Mouse (Mus musculus): ENCODE measurements around the gene Ifrd2. TPM values are rescaled to one million over a fixed set of nuclear protein-coding genes. Genes with fewer than 3 reads are reported as not detected.

The Ifrd2 gene
- polyA plus RNA-seq, 1 experiment from 2014 or later, result 19.1 TPM

DNA sequence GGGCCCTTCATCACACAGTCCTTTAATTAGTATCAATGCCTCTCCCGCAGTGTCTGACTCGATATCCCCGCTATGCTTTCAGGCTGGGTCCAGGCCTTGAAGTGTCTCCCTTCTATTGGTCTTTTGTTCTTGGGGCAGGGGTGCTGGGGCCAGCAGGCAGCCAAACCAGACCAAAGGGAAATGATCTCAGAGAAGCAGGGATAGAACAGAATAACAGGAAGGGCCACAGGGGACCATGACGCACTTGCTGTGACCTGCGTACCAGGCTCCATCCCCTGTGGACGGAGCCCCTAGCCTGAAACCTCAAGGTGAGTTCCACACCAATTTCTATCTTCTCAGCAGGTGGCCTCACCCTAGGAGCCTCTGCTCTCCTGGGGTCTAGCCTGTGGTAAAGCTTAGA is 30.7 kb downstream of the Ifrd2 start:
- ATAC-seq, result no peak
- DNase-seq (ENCODE audit: low read depth, low spot score), result no peak
- ChIA-PET POLR2A (interaction anchor here (0.6 to 1.3 kb wide), 2 partner anchors 10 to 15 kb away, joined by 3 read pairs; no protein-coding TSS in a partner anchor), CTCF (interaction anchor here (1.4 to 3.6 kb wide), 4 partner anchors 12 to 27 kb away, joined by 3 to 16 read pairs (median 10); no protein-coding TSS in a partner anchor)
- in situ Hi-C loops (cut with MboI; ENCODE audit: low pct_unique_long_range_greater_than_20kb), result no loop called here
- TF ChIP-seq CTCF (IDR thresholded peaks at IDR 0.05), result no peak
- no peaks in the 10 kb centered on the region for H3K27me3 ChIP-seq

DNA sequence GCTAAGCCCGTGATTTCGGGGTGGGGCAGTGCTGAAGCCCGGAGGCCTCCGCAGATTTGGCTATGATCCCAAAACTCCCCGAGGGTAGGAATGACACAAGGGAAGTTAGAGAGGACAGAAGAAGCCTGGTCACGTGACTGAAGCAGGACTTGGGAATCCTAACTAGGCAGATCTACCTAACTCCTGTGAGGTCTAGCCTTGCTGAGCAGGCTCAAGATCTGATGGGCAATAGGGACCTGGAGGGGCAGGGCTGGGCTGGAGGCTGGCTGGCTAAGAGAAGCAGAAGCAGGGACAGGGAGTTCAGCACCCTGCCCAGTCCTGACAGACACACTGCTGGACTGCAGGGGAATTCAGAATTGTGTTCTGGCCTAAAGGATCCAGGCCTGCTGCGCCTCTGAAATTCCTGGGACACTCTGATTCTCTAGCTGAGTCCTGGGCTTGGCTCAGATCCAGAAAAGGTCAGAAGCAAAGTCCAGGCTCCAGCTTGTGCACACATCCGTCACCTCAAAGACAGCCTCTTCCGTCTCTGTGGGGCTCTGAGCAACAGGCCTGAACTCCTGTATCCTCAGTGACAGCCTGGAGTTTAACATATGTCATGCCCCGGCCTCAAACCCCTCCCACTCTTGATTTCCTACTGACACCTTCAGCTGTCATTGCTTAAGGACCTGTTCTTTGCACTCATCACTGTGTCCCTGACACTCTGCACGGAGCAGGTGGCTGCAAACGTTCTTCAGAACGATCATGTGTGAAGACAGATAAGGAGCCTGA is 31.5 kb downstream of the Ifrd2 start:
- peak; percentile 52 for ATAC-seq
- H3K27me3 ChIP-seq, result no peaks in the 10 kb centered on the region
- ChIA-PET CTCF (interaction anchor here (1.3 to 3.3 kb wide), 4 partner anchors 9 to 26 kb away, joined by 3 to 16 read pairs (median 4); partner anchors contain the start of gene Gnai2), POLR2A (interaction anchor here (1.2 to 1.4 kb wide), 3 partner anchors 11 to 15 kb away, joined by 3 to 5 read pairs (median 4); no protein-coding TSS in a partner anchor)
- no peak for TF ChIP-seq CTCF (IDR thresholded peaks at IDR 0.05)
- peak; percentile 87 for DNase-seq (ENCODE audit: low read depth, low spot score)
- in situ Hi-C loops (cut with MboI; ENCODE audit: low pct_unique_long_range_greater_than_20kb), result no loop called here

GRCm38 (mm10) chr9:107619546-107619879 is 32.1 kb downstream of the Ifrd2 start:
- ATAC-seq, result peak; percentile 88
- TF ChIP-seq CTCF (IDR thresholded peaks at IDR 0.05), result no peak
- ChIA-PET POLR2A (interaction anchor here (1.2 to 1.4 kb wide), 2 partner anchors 11 to 14 kb away, joined by 4 to 5 read pairs; no protein-coding TSS in a partner anchor), CTCF (interaction anchor here (1.3 to 3.3 kb wide), 4 partner anchors 9 to 25 kb away, joined by 3 to 16 read pairs (median 4); partner anchors contain the start of gene Gnai2)
- no peak for DNase-seq (ENCODE audit: low read depth, low spot score)
- in situ Hi-C loops (cut with MboI; ENCODE audit: low pct_unique_long_range_greater_than_20kb), result no loop called here
- H3K27me3 ChIP-seq, result no peaks in the 10 kb centered on the region

DNA sequence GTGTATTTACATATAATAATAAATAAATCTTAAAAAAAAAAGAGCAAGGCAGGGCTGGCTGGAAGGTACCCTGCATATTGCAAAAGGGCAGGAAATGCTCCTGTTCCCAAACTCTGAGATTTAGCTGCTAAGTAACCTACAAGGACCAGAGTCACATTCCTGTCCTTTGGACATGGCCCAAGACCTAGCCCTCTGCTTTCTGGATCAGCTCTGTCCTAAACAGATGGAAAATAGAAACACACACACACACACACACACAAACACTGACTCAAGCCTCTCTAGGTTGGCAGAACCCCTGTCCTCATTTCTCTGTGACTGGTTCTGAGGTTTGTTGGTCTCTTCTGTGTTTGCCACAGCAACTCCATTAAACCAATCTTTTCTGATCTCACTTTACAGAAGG is 33.5 kb downstream of the Ifrd2 start:
- ATAC-seq (no peak), DNase-seq (ENCODE audit: low read depth, low spot score) (no peak)
- ChIA-PET CTCF (interaction anchor here (3.3 kb wide), 1 partner anchor 24 kb away, joined by 16 read pairs; no protein-coding TSS in a partner anchor), POLR2A (no interaction called here)
- in situ Hi-C loops (cut with MboI; ENCODE audit: low pct_unique_long_range_greater_than_20kb), result no loop called here
- TF ChIP-seq CTCF (IDR thresholded peaks at IDR 0.05), result no peak
- no peaks in the 10 kb centered on the region for H3K27me3 ChIP-seq

DNA sequence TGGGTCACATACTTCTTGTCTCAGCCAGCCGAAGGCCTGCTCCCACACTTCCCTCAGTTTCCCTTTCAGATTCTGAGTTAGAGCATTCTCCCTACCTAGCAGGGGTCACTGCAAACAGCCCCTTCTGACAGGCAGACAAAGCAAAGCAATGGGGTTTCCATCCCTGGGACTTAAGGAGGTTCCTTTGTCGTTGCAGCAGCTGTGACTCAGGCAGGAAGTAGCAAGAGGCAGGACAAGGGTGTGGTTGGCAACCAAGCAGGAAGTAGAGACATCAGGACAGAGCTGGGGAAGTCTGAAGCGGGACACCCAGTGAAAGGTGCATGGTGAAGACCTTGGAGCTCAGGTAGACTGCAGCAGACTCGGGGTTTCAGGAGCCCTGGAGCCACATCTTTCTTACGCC is 37.1 kb downstream of the Ifrd2 start:
- in situ Hi-C loops (cut with MboI; ENCODE audit: low pct_unique_long_range_greater_than_20kb), result no loop called here
- H3K27me3 ChIP-seq, result no peaks in the 10 kb centered on the region
- CTCF ChIA-PET, result interaction anchor here (0.9 to 3.8 kb wide), 2 partner anchors 12 to 20 kb away, joined by 4 to 30 read pairs; no protein-coding TSS in a partner anchor
- DNase-seq (ENCODE audit: low read depth, low spot score) (no peak), ATAC-seq (no peak)
- POLR2A ChIA-PET, result no interaction called here
- no peak for TF ChIP-seq CTCF (IDR thresholded peaks at IDR 0.05)

- no peak for TF ChIP-seq CTCF (IDR thresholded peaks at IDR 0.05)
- DNase-seq (ENCODE audit: low read depth, low spot score), result no peak
- ChIA-PET CTCF (interaction anchor here (0.7 to 3.8 kb wide), 4 partner anchors 10 to 44 kb away, joined by 3 to 30 read pairs (median 16); no protein-coding TSS in a partner anchor), POLR2A (no interaction called here)
- in situ Hi-C loops (cut with MboI; ENCODE audit: low pct_unique_long_range_greater_than_20kb), result no loop called here
- H3K27me3 ChIP-seq, result no peaks in the 10 kb centered on the region
- no peak for ATAC-seq
These were observed 37.5 kb downstream of the Ifrd2 start for GRCm38 (mm10) chr9:107624951-107625350.

GRCm38 (mm10) chr9:107625351-107626128 is 38.1 kb downstream of the Ifrd2 start:
- DNase-seq (ENCODE audit: low read depth, low spot score), result no peak
- TF ChIP-seq CTCF (IDR thresholded peaks at IDR 0.05), result no peak
- no peak for ATAC-seq
- ChIA-PET CTCF (interaction anchor here (0.7 to 3.8 kb wide), 5 partner anchors 10 to 44 kb away, joined by 3 to 30 read pairs (median 7); no protein-coding TSS in a partner anchor), POLR2A (interaction anchor here (0.6 to 1.5 kb wide), 3 partner anchors 10 to 892 kb away, joined by 3 read pairs; partner anchors contain the start of gene Gnai2)
- no peaks in the 10 kb centered on the region for H3K27me3 ChIP-seq
- in situ Hi-C loops (cut with MboI; ENCODE audit: low pct_unique_long_range_greater_than_20kb), result no loop called here

GRCm38 (mm10) chr9:107626158-107626843 is 38.9 kb downstream of the Ifrd2 start:
- ATAC-seq (peak; percentile 79), DNase-seq (ENCODE audit: low read depth, low spot score) (peak; percentile 87)
- POLR2A ChIA-PET, result interaction anchor here (0.5 to 1.5 kb wide), 3 partner anchors 9 to 328 kb away, joined by 3 read pairs; partner anchors contain the start of gene Gnai2
- CTCF ChIA-PET, result interaction anchor here (0.8 to 3.8 kb wide), 6 partner anchors 10 to 24 kb away, joined by 3 to 30 read pairs (median 6); partner anchors contain the start of gene Gnai2
- TF ChIP-seq CTCF (IDR thresholded peaks at IDR 0.05), result no peak
- in situ Hi-C loops (cut with MboI; ENCODE audit: low pct_unique_long_range_greater_than_20kb), result no loop called here
- no peaks in the 10 kb centered on the region for H3K27me3 ChIP-seq

GRCm38 (mm10) chr9:107626844-107627277 is 39.4 kb downstream of the Ifrd2 start:
- ChIA-PET POLR2A (interaction anchor here (0.5 to 1.5 kb wide), 2 partner anchors 8 to 329 kb away, joined by 3 read pairs; partner anchors contain the start of gene Gnai2), CTCF (interaction anchor here (0.8 to 3.8 kb wide), 6 partner anchors 9 to 24 kb away, joined by 3 to 30 read pairs (median 6); partner anchors contain the start of gene Gnai2)
- in situ Hi-C loops (cut with MboI; ENCODE audit: low pct_unique_long_range_greater_than_20kb), result no loop called here
- DNase-seq (ENCODE audit: low read depth, low spot score) (no peak), ATAC-seq (peak; percentile 36)
- no peaks in the 10 kb centered on the region for H3K27me3 ChIP-seq
- no peak for TF ChIP-seq CTCF (IDR thresholded peaks at IDR 0.05)

All from Patski (cell line).